Mouse (Mus musculus): ENCODE data around the gene Tradd.

The Tradd gene

DNA sequence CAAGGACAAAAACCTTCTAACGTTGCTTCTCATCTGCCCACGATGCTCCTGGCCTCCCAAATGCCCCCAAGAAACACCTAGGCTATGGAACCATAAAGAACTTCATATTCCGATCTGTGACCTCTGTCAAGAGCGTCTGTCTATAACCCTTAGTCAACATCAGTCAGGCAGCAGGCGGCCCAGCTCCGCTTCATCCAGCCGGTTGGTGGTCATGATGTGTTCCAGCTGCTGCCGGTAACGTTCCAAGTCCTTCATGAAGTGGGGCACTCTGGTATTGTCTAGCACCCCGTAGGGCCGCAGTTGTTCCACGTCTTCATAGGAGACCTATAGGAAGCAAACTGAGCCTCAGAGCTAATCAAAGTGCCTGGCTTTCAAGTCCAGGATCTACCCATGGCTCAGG lies 17.4 kb upstream of the Tradd start:
- peaks cover 63% of the 10 kb centered on the region for H3K4me1 ChIP-seq (replicated peaks; ENCODE audit: low read depth, low read length)
- no peak for TF ChIP-seq POU5F1 (IDR thresholded peaks at IDR 0.05; ENCODE audit: borderline replicate concordance, low read length)
- no peak for TF ChIP-seq CTCF (conservative IDR thresholded peaks at IDR 0.05; ENCODE audit: low read length)
- TF ChIP-seq NANOG (IDR thresholded peaks at IDR 0.05; ENCODE audit: borderline replicate concordance, low read length): no peak
- peaks cover 80% of the 10 kb centered on the region for H3K27me3 ChIP-seq (ENCODE audit: insufficient read depth, low read length)
- H3K36me3 ChIP-seq (ENCODE audit: insufficient read depth, low read length): peaks cover 38% of the 10 kb centered on the region
- H3K4me3 ChIP-seq (replicated peaks; ENCODE audit: low read length): no peak overlapping the region
- H3K9me3 ChIP-seq (ENCODE audit: low read length): no peaks in the 10 kb centered on the region

DNA sequence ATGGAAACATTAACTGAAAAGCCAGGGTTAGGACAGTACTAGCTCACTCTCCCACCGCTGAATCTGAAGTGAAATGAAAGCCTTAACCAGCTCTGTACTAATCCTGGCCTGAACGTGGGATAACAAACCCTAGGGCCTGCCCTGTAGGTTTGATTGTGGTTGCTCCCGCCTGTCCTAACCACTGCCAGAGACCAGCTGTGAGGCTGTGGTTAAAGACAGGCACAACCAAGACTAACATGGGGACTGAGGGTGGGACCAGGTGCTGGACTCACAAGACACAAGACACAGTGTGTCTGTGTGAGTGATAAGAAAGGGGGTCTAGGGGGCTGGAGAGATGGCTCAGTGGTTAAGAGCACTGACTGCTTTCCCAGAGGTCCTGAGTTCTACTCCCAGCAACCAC lies 16.2 kb upstream of the Tradd start:
- Histone ChIP-seq H3K9me3 (ENCODE audit: low read length) (no peaks in the 10 kb centered on the region), H3K4me3 (replicated peaks; ENCODE audit: low read length) (no peak overlapping the region), H3K27me3 (ENCODE audit: insufficient read depth, low read length) (peaks cover 84% of the 10 kb centered on the region), H3K4me1 (replicated peaks; ENCODE audit: low read depth, low read length) (peaks cover 63% of the 10 kb centered on the region), H3K36me3 (ENCODE audit: insufficient read depth, low read length) (peaks cover 33% of the 10 kb centered on the region)
- TF ChIP-seq NANOG (IDR thresholded peaks at IDR 0.05; ENCODE audit: borderline replicate concordance, low read length) (no peak), POU5F1 (IDR thresholded peaks at IDR 0.05; ENCODE audit: borderline replicate concordance, low read length) (no peak), CTCF (conservative IDR thresholded peaks at IDR 0.05; ENCODE audit: low read length) (no peak)

DNA sequence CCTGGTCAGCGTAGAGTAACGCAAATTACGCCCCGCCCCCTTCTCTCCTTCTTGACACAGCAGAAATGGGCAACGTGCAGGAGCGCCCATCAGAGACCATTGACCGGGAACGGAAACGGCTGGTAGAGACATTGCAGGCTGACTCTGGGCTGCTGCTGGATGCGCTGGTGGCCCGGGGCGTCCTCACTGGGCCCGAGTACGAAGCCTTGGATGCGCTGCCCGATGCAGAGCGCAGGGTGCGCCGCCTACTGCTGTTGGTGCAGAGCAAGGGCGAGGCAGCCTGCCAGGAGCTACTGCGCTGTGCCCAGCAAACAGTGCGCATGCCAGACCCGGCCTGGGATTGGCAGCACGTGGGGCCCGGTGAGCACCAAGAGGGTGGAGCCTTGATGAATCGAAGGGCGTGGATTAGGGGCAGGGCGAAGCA lies 14.5 kb upstream of the Tradd start:
- Histone ChIP-seq H3K9me3 (ENCODE audit: low read length) (no peaks in the 10 kb centered on the region), H3K4me1 (replicated peaks; ENCODE audit: low read depth, low read length) (peaks cover 68% of the 10 kb centered on the region), H3K36me3 (ENCODE audit: insufficient read depth, low read length) (peaks cover 23% of the 10 kb centered on the region), H3K4me3 (replicated peaks; ENCODE audit: low read length) (peak overlapping the region; percentile 70), H3K27me3 (ENCODE audit: insufficient read depth, low read length) (peaks cover 88% of the 10 kb centered on the region)
- no peak for TF ChIP-seq NANOG (IDR thresholded peaks at IDR 0.05; ENCODE audit: borderline replicate concordance, low read length)
- TF ChIP-seq CTCF (conservative IDR thresholded peaks at IDR 0.05; ENCODE audit: low read length): no peak
- TF ChIP-seq POU5F1 (IDR thresholded peaks at IDR 0.05; ENCODE audit: borderline replicate concordance, low read length): no peak

DNA sequence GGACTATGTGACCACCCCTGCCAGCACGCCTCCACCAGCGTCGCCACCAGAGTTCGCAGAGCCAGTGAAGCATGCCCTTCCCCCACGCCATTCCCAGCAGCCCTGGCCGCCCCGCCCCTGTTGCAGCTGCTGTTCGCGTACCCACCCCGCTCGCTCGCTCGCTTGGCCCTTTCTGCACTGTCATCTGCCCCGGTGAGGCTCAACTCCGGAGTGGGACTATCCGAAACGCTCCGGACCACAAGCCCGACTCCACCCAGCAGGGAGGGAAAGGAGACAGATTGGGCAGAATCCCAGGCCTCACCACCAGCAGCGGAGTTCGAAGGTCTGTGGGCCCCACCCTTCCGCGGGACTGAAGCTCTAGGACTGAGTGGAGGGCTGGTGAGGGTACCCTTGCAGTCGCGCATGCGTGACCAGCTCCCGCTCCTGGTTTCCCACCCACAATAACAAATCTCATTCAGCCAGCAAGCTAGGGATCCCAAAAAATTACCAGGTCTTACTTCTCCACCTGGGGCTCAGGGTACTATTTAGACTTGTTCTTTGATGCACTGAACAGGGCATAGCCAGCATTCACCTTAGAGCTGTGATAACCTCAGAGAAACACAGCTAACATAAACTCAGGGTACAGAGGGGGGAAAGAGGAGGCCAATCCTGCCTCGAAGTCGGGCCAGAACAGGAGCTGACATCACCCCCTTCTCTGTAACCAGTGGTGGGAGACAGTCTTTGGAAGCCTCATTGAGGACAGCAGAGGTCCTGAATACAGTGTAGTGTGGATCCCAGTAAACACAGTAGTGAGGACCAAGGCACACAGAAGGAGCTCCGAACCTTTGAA lies 12.1 kb upstream of the Tradd start:
- TF ChIP-seq CTCF (conservative IDR thresholded peaks at IDR 0.05; ENCODE audit: low read length) (no peak), NANOG (IDR thresholded peaks at IDR 0.05; ENCODE audit: borderline replicate concordance, low read length) (no peak), POU5F1 (IDR thresholded peaks at IDR 0.05; ENCODE audit: borderline replicate concordance, low read length) (no peak)
- H3K36me3 ChIP-seq (ENCODE audit: insufficient read depth, low read length): peaks cover 14% of the 10 kb centered on the region
- H3K27me3 ChIP-seq (ENCODE audit: insufficient read depth, low read length): peaks cover 95% of the 10 kb centered on the region
- H3K4me3 ChIP-seq (replicated peaks; ENCODE audit: low read length): peak overlapping the region; percentile 67
- no peaks in the 10 kb centered on the region for H3K9me3 ChIP-seq (ENCODE audit: low read length)
- H3K4me1 ChIP-seq (replicated peaks; ENCODE audit: low read depth, low read length): peaks cover 50% of the 10 kb centered on the region

DNA sequence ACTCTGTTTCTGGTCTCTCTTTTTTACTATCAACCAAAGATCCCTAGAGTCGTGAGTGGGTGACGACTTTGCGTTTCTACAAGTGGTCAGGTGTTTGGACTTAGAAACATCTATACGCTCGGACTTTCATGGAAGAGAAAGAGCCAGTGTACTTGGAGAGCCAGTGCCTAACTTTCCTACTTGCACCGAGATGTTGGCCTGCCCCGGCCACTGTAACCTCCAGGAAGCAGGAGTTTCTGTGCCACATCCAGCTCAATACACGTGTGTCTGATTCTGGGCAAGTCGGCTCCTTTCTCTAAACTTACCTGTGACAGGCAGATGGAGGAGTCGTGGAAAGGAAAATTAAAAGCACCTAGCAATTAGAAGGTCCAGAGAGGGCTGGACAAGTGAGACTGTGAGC lies 11.4 kb upstream of the Tradd start, which contains the start of gene Nol3:
Gene Nol3, plus strand, starts transcription at position 301 of the 400 bp plus-strand sequence.
- peaks cover 98% of the 10 kb centered on the region for H3K27me3 ChIP-seq (ENCODE audit: insufficient read depth, low read length)
- H3K4me3 ChIP-seq (replicated peaks; ENCODE audit: low read length): peak within 1 kb of the TSS; percentile 67
- TF ChIP-seq CTCF (conservative IDR thresholded peaks at IDR 0.05; ENCODE audit: low read length) (no peak), POU5F1 (IDR thresholded peaks at IDR 0.05; ENCODE audit: borderline replicate concordance, low read length) (no peak), NANOG (IDR thresholded peaks at IDR 0.05; ENCODE audit: borderline replicate concordance, low read length) (no peak)
- no peaks in the 10 kb centered on the region for H3K9me3 ChIP-seq (ENCODE audit: low read length)
- H3K36me3 ChIP-seq (ENCODE audit: insufficient read depth, low read length): peaks cover 10% of the 10 kb centered on the region; the same call in 1 of the 2 replicates
- peaks cover 53% of the 10 kb centered on the region for H3K4me1 ChIP-seq (replicated peaks; ENCODE audit: low read depth, low read length)

DNA sequence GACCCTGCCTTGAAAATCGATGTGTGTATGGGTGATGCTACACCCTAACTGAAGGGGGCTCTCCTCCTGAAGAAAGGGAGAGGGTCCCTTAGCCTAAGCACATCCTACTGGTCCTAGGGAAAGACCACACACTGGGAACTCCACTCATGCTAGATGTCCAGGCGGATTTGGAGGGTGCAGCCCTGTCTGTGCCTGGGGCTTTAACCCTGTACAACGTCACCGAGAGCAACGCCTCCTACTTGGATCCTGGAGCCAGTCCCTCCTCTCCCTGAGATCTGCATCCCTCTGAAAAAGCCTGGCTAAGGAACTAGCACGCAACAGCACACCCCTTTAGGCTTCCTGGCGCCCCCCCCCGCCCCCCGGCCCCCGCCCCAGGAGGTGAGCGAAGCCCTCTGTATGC lies 11.0 kb upstream of the Tradd start:
- TF ChIP-seq NANOG (IDR thresholded peaks at IDR 0.05; ENCODE audit: borderline replicate concordance, low read length) (no peak), CTCF (conservative IDR thresholded peaks at IDR 0.05; ENCODE audit: low read length) (no peak), POU5F1 (IDR thresholded peaks at IDR 0.05; ENCODE audit: borderline replicate concordance, low read length) (no peak)
- Histone ChIP-seq H3K9me3 (ENCODE audit: low read length) (no peaks in the 10 kb centered on the region), H3K36me3 (ENCODE audit: insufficient read depth, low read length) (peaks cover 6% of the 10 kb centered on the region; the same call in 1 of the 2 replicates), H3K4me1 (replicated peaks; ENCODE audit: low read depth, low read length) (peaks cover 57% of the 10 kb centered on the region), H3K4me3 (replicated peaks; ENCODE audit: low read length) (no peak overlapping the region), H3K27me3 (ENCODE audit: insufficient read depth, low read length) (peaks cover 98% of the 10 kb centered on the region)

DNA sequence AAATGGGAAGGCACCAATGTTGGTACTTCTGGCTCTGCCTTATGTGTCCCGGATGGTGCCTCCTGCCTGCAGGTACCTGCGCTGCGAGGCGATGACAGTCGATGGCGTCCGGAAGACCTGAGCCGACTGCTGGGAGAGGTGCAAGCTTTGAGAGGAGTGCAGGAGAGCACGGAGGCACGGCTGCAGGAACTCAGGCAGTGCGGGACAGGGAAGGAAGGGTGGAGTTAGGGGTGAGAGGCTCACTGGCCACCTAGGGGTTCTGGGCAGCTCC lies 6.4 kb upstream of the Tradd start:
- Histone ChIP-seq H3K4me1 (replicated peaks; ENCODE audit: low read depth, low read length) (peaks cover 67% of the 10 kb centered on the region), H3K9me3 (ENCODE audit: low read length) (no peaks in the 10 kb centered on the region), H3K36me3 (ENCODE audit: insufficient read depth, low read length) (no peaks in the 10 kb centered on the region), H3K27me3 (ENCODE audit: insufficient read depth, low read length) (peaks cover 98% of the 10 kb centered on the region), H3K4me3 (replicated peaks; ENCODE audit: low read length) (peak overlapping the region; percentile 46)
- no peak for TF ChIP-seq CTCF (conservative IDR thresholded peaks at IDR 0.05; ENCODE audit: low read length)
- no peak for TF ChIP-seq NANOG (IDR thresholded peaks at IDR 0.05; ENCODE audit: borderline replicate concordance, low read length)
- no peak for TF ChIP-seq POU5F1 (IDR thresholded peaks at IDR 0.05; ENCODE audit: borderline replicate concordance, low read length)

DNA sequence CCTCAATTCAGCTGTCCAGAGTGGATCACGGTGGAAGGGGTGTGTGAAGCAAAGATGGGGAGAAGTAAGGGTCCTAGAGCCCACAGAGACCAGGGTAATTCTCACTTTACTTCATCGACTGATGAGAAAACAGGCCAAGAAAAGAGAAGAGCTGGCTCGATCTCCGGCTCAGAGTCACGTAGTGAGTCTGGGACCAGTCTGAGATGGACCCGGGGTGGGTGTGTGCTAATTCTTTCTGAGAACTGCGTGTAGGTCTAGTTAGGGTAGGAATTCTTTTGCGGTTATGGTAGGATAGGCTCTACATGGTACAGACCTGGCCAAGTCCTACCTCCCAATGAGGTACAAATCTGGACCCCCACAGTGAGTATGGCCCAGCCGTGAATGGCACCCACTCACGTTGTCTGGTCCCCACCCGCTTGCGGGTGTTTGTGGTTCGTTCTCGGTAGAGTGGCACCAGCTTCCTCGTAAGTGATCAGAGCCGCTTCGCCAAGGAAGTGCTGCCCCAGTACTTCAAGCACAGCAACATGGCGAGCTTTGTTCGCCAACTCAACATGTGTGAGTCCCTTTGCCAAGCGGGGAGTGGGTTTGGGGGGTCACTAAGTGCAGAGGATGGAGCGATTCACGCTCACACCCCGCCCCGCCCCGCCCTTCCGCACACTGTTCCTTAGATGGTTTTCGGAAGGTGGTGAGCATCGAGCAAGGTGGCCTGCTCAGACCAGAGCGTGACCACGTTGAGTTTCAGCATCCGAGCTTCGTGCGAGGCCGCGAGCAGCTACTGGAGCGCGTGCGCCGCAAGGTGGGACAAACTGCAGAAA lies 5.9 kb upstream of the Tradd start:
- Histone ChIP-seq H3K36me3 (ENCODE audit: insufficient read depth, low read length) (no peaks in the 10 kb centered on the region), H3K4me1 (replicated peaks; ENCODE audit: low read depth, low read length) (peaks cover 64% of the 10 kb centered on the region), H3K9me3 (ENCODE audit: low read length) (no peaks in the 10 kb centered on the region), H3K4me3 (replicated peaks; ENCODE audit: low read length) (peak overlapping the region; percentile 78), H3K27me3 (ENCODE audit: insufficient read depth, low read length) (peaks cover 97% of the 10 kb centered on the region)
- no peak for TF ChIP-seq NANOG (IDR thresholded peaks at IDR 0.05; ENCODE audit: borderline replicate concordance, low read length)
